Mouse (Mus musculus): Measurements from ENCODE around the gene Ppp1r15a.

DNA sequence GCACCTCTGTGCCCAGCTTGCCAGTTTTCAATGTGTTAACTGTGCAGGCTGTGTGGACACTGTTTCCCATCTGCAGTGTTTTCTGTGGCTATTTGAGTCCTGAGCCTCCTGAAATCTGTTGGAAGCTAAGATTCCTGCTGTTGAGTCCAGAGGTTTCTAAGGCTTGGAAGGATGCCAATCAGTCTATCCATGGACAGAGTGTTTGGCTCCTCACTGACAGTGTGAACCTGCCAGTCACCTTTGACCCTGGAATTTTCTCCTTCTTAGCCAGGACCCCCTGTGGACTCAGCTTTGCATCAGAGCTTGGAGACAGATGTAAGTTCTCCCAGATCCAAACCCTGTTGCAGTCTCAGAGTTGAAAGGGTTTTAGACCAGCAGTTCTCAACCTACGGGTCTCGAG, 14.1 kb upstream of the Ppp1r15a start:
- TF ChIP-seq CTCF (IDR thresholded peaks at IDR 0.05; ENCODE audit: borderline replicate concordance, insufficient read depth, low read depth, low read length) (no peak), POLR2A (IDR thresholded peaks at IDR 0.05; ENCODE audit: borderline replicate concordance, insufficient read depth, low read length) (no peak)
